Mouse (Mus musculus) embryo, embryonic 10 days (tissue): ENCODE measurements around the gene Specc1l.

ENCODE experiments used
- DNase-seq: peaks from one replicate; pipeline ENCODE4 v3.0.0-alpha.2; 2015; ENCODE audit warnings: low spot score

Specc1l gene

GRCm38 (mm10) chr10:75355341-75355740, 143.5 kb downstream of the Specc1l start:
- DNase-seq: no peak
